Mouse (Mus musculus) kidney, embryonic 15.5 days (tissue): ENCODE measurements at regions not wholly inside any gene's neighbourhood (a gene's known extent, or its start where the extent isn't known, plus 50 kb on each side); places are given as distances from the start of the nearest gene placed in this dataset.

ENCODE experiments used
- ATAC-seq: fragments of 200-750 bp; cut with Nextera tagmentation; replicated peaks from 2 replicates; pipeline ENCODE4 v1.8.0; 2017; ENCODE audit warnings: moderate TSS enrichment; ENCODE audit not compliant: low FRiP score
- H3K27ac ChIP-seq: fragments of 300-500 bp; sonication (generic); 2 replicates; pipeline ENCODE4 v1.5.1; 2015; ENCODE audit warnings: mild to moderate bottlenecking, inconsistent platforms
- H3K27me3 ChIP-seq: fragments of 300-500 bp; sonication (generic); 2 replicates; pipeline ENCODE4 v1.6.1; 2015; ENCODE audit warnings: inconsistent platforms
- H3K36me3 ChIP-seq: fragments of 300-500 bp; sonication (generic); 2 replicates; pipeline ENCODE4 v1.6.1; 2015; ENCODE audit warnings: inconsistent platforms
- H3K4me1 ChIP-seq: fragments of 300-500 bp; sonication (generic); 2 replicates; pipeline ENCODE4 v1.6.1; 2015; ENCODE audit warnings: inconsistent platforms
- H3K4me2 ChIP-seq: fragments of 300-500 bp; sonication (generic); 2 replicates; pipeline ENCODE4 v1.6.1; 2015; ENCODE audit warnings: moderate library complexity, mild to moderate bottlenecking, inconsistent platforms
- H3K4me3 ChIP-seq: fragments of 300-500 bp; sonication (generic); replicated peaks from 2 replicates; pipeline ENCODE4 v1.5.1; 2015; ENCODE audit warnings: mild to moderate bottlenecking, inconsistent platforms
- H3K9ac ChIP-seq: fragments of 300-500 bp; sonication (generic); 2 replicates; pipeline ENCODE4 v1.6.1; 2015; ENCODE audit warnings: mild to moderate bottlenecking, inconsistent platforms
- H3K9me3 ChIP-seq: fragments of 300-500 bp; sonication (generic); replicated peaks from 2 replicates; pipeline ENCODE4 v1.6.1; 2016; ENCODE audit warnings: inconsistent platforms
- WGBS: fragments of 180-500 bp; shearing (Covaris S2); methylation state at CpG from one replicate; pipeline ENCODE4 v1.1.7; 2015; ENCODE audit warnings: mixed read lengths; 5-methylcytosine and 5-hydroxymethylcytosine counted together

GRCm38 (mm10) chr8:86204421-86205229 is 363.9 kb downstream of the Phkb start:
- Histone ChIP-seq H3K36me3 (no peaks in the 10 kb centered on the region), H3K4me1 (no peaks in the 10 kb centered on the region), H3K27ac (no peak overlapping the region), H3K4me2 (no peak overlapping the region), H3K4me3 (no peak overlapping the region), H3K9ac (no peak overlapping the region), H3K9me3 (no peaks in the 10 kb centered on the region), H3K27me3 (no peaks in the 10 kb centered on the region)
- WGBS: 55% methylated on average over 6 of the region's 6 CpGs
- ATAC-seq: no peak

GRCm38 (mm10) chr8:86203107-86203506 is 362.3 kb downstream of the Phkb start:
- no peaks in the 10 kb centered on the region for H3K4me1 ChIP-seq
- H3K36me3 ChIP-seq: no peaks in the 10 kb centered on the region
- no peaks in the 10 kb centered on the region for H3K9me3 ChIP-seq
- ATAC-seq: no peak
- H3K27ac ChIP-seq: no peak overlapping the region
- H3K27me3 ChIP-seq: no peaks in the 10 kb centered on the region
- no peak overlapping the region for H3K4me3 ChIP-seq
- no peak overlapping the region for H3K4me2 ChIP-seq
- no peak overlapping the region for H3K9ac ChIP-seq
- 62% methylated on average over 9 of the region's 9 CpGs for WGBS

- Histone ChIP-seq H3K27me3 (no peaks in the 10 kb centered on the region), H3K9me3 (no peaks in the 10 kb centered on the region), H3K36me3 (no peaks in the 10 kb centered on the region), H3K4me1 (no peaks in the 10 kb centered on the region), H3K9ac (no peak overlapping the region), H3K4me2 (no peak overlapping the region), H3K27ac (no peak overlapping the region), H3K4me3 (no peak overlapping the region)
- WGBS: 69% methylated on average over 4 of the region's 4 CpGs
- ATAC-seq: no peak
Measured at GRCm38 (mm10) chr8:86201830-86202229, 361.1 kb downstream of the Phkb start.

GRCm38 (mm10) chr8:86192262-86192661 is 351.5 kb downstream of the Phkb start:
- H3K4me3 ChIP-seq: no peak overlapping the region
- no peaks in the 10 kb centered on the region for H3K9me3 ChIP-seq
- WGBS: 89% methylated on average over 4 of the region's 4 CpGs
- H3K9ac ChIP-seq: no peak overlapping the region
- no peaks in the 10 kb centered on the region for H3K27me3 ChIP-seq
- no peaks in the 10 kb centered on the region for H3K4me1 ChIP-seq
- no peak overlapping the region for H3K27ac ChIP-seq
- H3K4me2 ChIP-seq: no peak overlapping the region
- no peaks in the 10 kb centered on the region for H3K36me3 ChIP-seq
- ATAC-seq: no peak

GRCm38 (mm10) chr8:86184671-86185070 is 343.9 kb downstream of the Phkb start:
- Histone ChIP-seq H3K36me3 (no peaks in the 10 kb centered on the region), H3K4me1 (no peaks in the 10 kb centered on the region), H3K4me2 (no peak overlapping the region), H3K9ac (no peak overlapping the region), H3K27me3 (no peaks in the 10 kb centered on the region), H3K9me3 (no peaks in the 10 kb centered on the region), H3K4me3 (no peak overlapping the region), H3K27ac (no peak overlapping the region)
- 87% methylated on average over 5 of the region's 5 CpGs for WGBS
- no peak for ATAC-seq

GRCm38 (mm10) chr8:86180793-86181192 is 340.0 kb downstream of the Phkb start:
- no peaks in the 10 kb centered on the region for H3K9me3 ChIP-seq
- no peaks in the 10 kb centered on the region for H3K36me3 ChIP-seq
- no peak overlapping the region for H3K4me3 ChIP-seq
- 84% methylated on average over 3 of the region's 3 CpGs for WGBS
- H3K27ac ChIP-seq: no peak overlapping the region
- ATAC-seq: no peak
- H3K4me2 ChIP-seq: no peak overlapping the region
- H3K9ac ChIP-seq: no peak overlapping the region
- no peaks in the 10 kb centered on the region for H3K27me3 ChIP-seq
- no peaks in the 10 kb centered on the region for H3K4me1 ChIP-seq

- no peak overlapping the region for H3K4me3 ChIP-seq
- no peaks in the 10 kb centered on the region for H3K9me3 ChIP-seq
- no peak for ATAC-seq
- H3K4me1 ChIP-seq: no peaks in the 10 kb centered on the region
- no peak overlapping the region for H3K9ac ChIP-seq
- H3K27me3 ChIP-seq: no peaks in the 10 kb centered on the region
- no peak overlapping the region for H3K27ac ChIP-seq
- no peaks in the 10 kb centered on the region for H3K36me3 ChIP-seq
- H3K4me2 ChIP-seq: no peak overlapping the region
- 70% methylated on average over 1 of the region's 1 CpGs for WGBS
Measured at GRCm38 (mm10) chr8:86170091-86170490, 329.3 kb downstream of the Phkb start.

- Histone ChIP-seq H3K27me3 (no peaks in the 10 kb centered on the region), H3K27ac (no peak overlapping the region), H3K4me2 (no peak overlapping the region), H3K9ac (no peak overlapping the region), H3K4me3 (no peak overlapping the region), H3K36me3 (no peaks in the 10 kb centered on the region), H3K4me1 (no peaks in the 10 kb centered on the region), H3K9me3 (0 out of 2 replicates have a peak, but pooled peaks cover 3% of the 10 kb centered on the region)
- WGBS: 85% methylated on average over 2 of the region's 2 CpGs
- ATAC-seq: no peak
Measured at GRCm38 (mm10) chr8:86164818-86165217, 324.1 kb downstream of the Phkb start.

- ATAC-seq: no peak
- no peaks in the 10 kb centered on the region for H3K36me3 ChIP-seq
- H3K9ac ChIP-seq: no peak overlapping the region
- H3K9me3 ChIP-seq: 0 out of 2 replicates have a peak, but pooled peaks cover 3% of the 10 kb centered on the region
- H3K27me3 ChIP-seq: no peaks in the 10 kb centered on the region
- H3K4me3 ChIP-seq: no peak overlapping the region
- 92% methylated on average over 6 of the region's 6 CpGs for WGBS
- no peak overlapping the region for H3K4me2 ChIP-seq
- no peak overlapping the region for H3K27ac ChIP-seq
- no peaks in the 10 kb centered on the region for H3K4me1 ChIP-seq
Measured at GRCm38 (mm10) chr8:86159074-86159783, 318.5 kb downstream of the Phkb start.

GRCm38 (mm10) chr8:86147586-86147985 is 306.8 kb downstream of the Phkb start:
- Histone ChIP-seq H3K36me3 (no peaks in the 10 kb centered on the region), H3K4me3 (no peak overlapping the region), H3K4me1 (peaks cover 6% of the 10 kb centered on the region), H3K27me3 (no peaks in the 10 kb centered on the region), H3K9me3 (no peaks in the 10 kb centered on the region), H3K27ac (no peak overlapping the region), H3K9ac (no peak overlapping the region), H3K4me2 (no peak overlapping the region)
- no peak for ATAC-seq
- WGBS: 26% methylated on average over 6 of the region's 6 CpGs

GRCm38 (mm10) chr8:86125244-86125643 is 284.5 kb downstream of the Phkb start:
- ATAC-seq: no peak
- H3K9ac ChIP-seq: no peak overlapping the region
- no peaks in the 10 kb centered on the region for H3K4me1 ChIP-seq
- H3K36me3 ChIP-seq: no peaks in the 10 kb centered on the region
- no peak overlapping the region for H3K4me3 ChIP-seq
- H3K27me3 ChIP-seq: no peaks in the 10 kb centered on the region
- no peak overlapping the region for H3K4me2 ChIP-seq
- no peaks in the 10 kb centered on the region for H3K9me3 ChIP-seq
- WGBS: 83% methylated on average over 2 of the region's 2 CpGs
- no peak overlapping the region for H3K27ac ChIP-seq

GRCm38 (mm10) chr8:86124655-86125054 is 283.9 kb downstream of the Phkb start:
- WGBS: 96% methylated on average over 1 of the region's 1 CpGs
- H3K4me1 ChIP-seq: no peaks in the 10 kb centered on the region
- H3K27ac ChIP-seq: no peak overlapping the region
- ATAC-seq: no peak
- no peaks in the 10 kb centered on the region for H3K36me3 ChIP-seq
- no peaks in the 10 kb centered on the region for H3K9me3 ChIP-seq
- H3K27me3 ChIP-seq: no peaks in the 10 kb centered on the region
- H3K9ac ChIP-seq: no peak overlapping the region
- no peak overlapping the region for H3K4me2 ChIP-seq
- H3K4me3 ChIP-seq: no peak overlapping the region
